Mouse (Mus musculus): ENCODE data around the gene Slc9a6. TPM values are rescaled to one million over a fixed set of nuclear protein-coding genes. Genes with fewer than 3 reads are reported as not detected.

Slc9a6 gene
- polyA plus RNA-seq, 1 experiment: 12.3 TPM

DNA sequence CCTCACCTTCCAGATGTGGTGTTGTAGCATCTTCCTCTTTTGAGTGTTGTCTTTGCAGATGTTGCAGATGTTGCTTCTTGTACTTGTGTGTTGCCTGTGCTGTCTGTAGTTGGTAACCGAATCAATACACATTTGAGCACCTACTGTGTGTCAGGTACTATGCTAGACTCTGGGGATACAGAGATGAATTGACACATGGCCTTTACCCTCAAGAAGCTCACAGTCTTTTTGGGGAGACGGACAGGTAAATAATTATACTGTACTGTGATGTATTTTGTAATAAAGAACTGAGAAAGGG lies 40.7 kb downstream of the Slc9a6 start:
- no peak overlapping the region for H3K4me3 ChIP-seq (ENCODE audit: low read depth, low read length)
- no peaks in the 10 kb centered on the region for H3K27me3 ChIP-seq (ENCODE audit: control insufficient read depth, insufficient read depth, low read length)
- H3K27ac ChIP-seq (ENCODE audit: insufficient read depth, low read depth, low read length): no peak overlapping the region
- TF ChIP-seq POLR2A (IDR thresholded peaks at IDR 0.05; ENCODE audit: low read depth, low read length) (no peak), CTCF (IDR thresholded peaks at IDR 0.05; ENCODE audit: extremely low read depth, insufficient read length, insufficient replicate concordance, low read depth, low read length) (no peak)
- no peaks in the 10 kb centered on the region for H3K4me1 ChIP-seq (ENCODE audit: control insufficient read depth, insufficient read depth, insufficient read length, low read length)
- H3K36me3 ChIP-seq (ENCODE audit: control insufficient read depth, insufficient read depth, low read length): peaks cover 3% of the 10 kb centered on the region; the same call in 1 of the 2 replicates
- 81% methylated on average over 2 of the region's 2 CpGs for WGBS

DNA sequence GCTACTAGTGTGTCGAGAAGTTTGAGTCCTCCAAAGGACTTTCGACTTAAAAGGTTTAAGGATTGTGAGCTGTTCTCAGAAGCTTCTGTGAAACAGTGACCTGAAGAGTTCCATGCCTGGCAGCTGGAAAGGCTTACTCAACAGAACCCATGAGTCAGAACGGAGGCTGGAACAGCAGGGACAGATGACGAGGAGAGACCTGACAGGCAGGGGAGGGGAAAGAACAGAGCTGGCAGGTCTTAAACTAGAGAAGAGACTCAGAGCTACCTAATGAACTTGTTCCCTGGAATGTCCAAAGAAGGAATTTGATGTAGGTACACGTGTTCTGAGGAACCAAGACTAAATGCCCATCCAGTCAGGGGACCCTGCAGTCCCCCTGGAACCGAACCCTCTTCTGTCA lies 41.3 kb downstream of the Slc9a6 start:
- 72% methylated on average over 6 of the region's 6 CpGs for WGBS
- no peak overlapping the region for H3K4me3 ChIP-seq (ENCODE audit: low read depth, low read length)
- TF ChIP-seq CTCF (IDR thresholded peaks at IDR 0.05; ENCODE audit: extremely low read depth, insufficient read length, insufficient replicate concordance, low read depth, low read length) (no peak), POLR2A (IDR thresholded peaks at IDR 0.05; ENCODE audit: low read depth, low read length) (no peak)
- H3K36me3 ChIP-seq (ENCODE audit: control insufficient read depth, insufficient read depth, low read length): peaks cover 3% of the 10 kb centered on the region; the same call in 1 of the 2 replicates
- H3K4me1 ChIP-seq (ENCODE audit: control insufficient read depth, insufficient read depth, insufficient read length, low read length): no peaks in the 10 kb centered on the region
- H3K27ac ChIP-seq (ENCODE audit: insufficient read depth, low read depth, low read length): peak overlapping the region; percentile 67
- no peaks in the 10 kb centered on the region for H3K27me3 ChIP-seq (ENCODE audit: control insufficient read depth, insufficient read depth, low read length)

DNA sequence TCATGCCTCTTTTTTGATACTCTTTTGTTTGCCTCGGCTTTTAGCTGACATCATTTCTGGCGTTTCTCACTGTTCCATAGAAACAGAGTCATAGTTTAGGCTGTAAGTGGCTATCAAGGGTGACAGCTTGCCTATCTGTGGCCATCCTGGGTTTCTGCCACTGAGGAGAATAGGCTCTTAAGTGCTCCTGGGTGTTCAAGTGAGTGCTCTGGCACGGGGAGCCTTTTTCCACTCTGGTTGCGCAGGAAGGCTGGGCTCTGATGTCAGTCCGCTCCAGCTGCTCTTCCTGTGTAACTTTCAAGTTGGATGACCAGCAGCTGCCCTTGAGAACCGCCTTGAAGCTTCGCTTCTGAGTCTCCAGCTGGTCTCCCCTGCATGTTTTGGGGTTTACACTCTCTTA lies 42.2 kb downstream of the Slc9a6 start:
- H3K27ac ChIP-seq (ENCODE audit: insufficient read depth, low read depth, low read length): peak overlapping the region; percentile 71
- no peak overlapping the region for H3K4me3 ChIP-seq (ENCODE audit: low read depth, low read length)
- no peaks in the 10 kb centered on the region for H3K27me3 ChIP-seq (ENCODE audit: control insufficient read depth, insufficient read depth, low read length)
- TF ChIP-seq POLR2A (IDR thresholded peaks at IDR 0.05; ENCODE audit: low read depth, low read length): no peak
- TF ChIP-seq CTCF (IDR thresholded peaks at IDR 0.05; ENCODE audit: extremely low read depth, insufficient read length, insufficient replicate concordance, low read depth, low read length): no peak
- WGBS: 75% methylated on average over 7 of the region's 7 CpGs
- H3K4me1 ChIP-seq (ENCODE audit: control insufficient read depth, insufficient read depth, insufficient read length, low read length): no peaks in the 10 kb centered on the region
- peaks cover 3% of the 10 kb centered on the region; the same call in 1 of the 2 replicates for H3K36me3 ChIP-seq (ENCODE audit: control insufficient read depth, insufficient read depth, low read length)

DNA sequence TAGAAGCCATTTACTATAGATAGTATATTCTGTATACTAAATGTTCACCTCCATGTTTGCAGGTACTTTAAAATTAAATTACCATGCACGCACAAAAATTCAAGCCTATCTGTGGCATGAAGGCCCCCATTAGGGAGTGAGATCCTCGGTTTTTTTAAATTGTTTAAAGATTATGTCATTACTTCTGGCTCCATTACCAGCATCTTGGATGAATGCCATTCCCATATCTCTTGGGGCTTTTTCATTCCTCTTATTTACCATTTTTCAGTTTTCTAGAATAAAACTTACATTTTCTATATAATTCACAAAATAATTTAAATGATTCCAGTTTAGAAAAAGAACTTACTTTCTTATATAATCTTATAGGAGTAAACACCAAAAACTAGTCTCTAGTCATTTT lies 46.1 kb downstream of the Slc9a6 start:
- WGBS: 59% methylated on average over 2 of the region's 2 CpGs
- no peak overlapping the region for H3K27ac ChIP-seq (ENCODE audit: insufficient read depth, low read depth, low read length)
- H3K4me1 ChIP-seq (ENCODE audit: control insufficient read depth, insufficient read depth, insufficient read length, low read length): no peaks in the 10 kb centered on the region
- no peak overlapping the region for H3K4me3 ChIP-seq (ENCODE audit: low read depth, low read length)
- H3K36me3 ChIP-seq (ENCODE audit: control insufficient read depth, insufficient read depth, low read length): peaks cover 3% of the 10 kb centered on the region
- no peaks in the 10 kb centered on the region for H3K27me3 ChIP-seq (ENCODE audit: control insufficient read depth, insufficient read depth, low read length)
- TF ChIP-seq CTCF (IDR thresholded peaks at IDR 0.05; ENCODE audit: extremely low read depth, insufficient read length, insufficient replicate concordance, low read depth, low read length) (no peak), POLR2A (IDR thresholded peaks at IDR 0.05; ENCODE audit: low read depth, low read length) (no peak)

DNA sequence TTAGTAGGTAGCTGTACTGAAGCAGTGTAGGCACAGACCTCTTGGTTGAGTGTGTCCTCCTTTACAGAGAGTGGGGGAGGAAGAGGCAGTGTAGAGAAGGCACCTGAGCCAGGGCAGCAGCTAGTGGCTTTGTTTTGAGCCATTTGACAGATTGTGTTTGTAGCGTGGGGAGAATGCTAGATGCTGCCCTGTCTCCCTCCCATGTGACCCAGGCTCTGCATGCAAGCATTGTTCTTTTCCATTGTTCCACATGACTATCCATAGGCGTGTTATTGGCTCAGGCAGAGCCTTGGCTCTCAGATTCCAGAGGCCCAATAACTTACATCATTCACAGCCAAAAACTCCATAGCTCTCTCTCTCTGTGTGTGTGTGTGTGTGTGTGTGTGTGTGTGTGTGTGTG lies 49.7 kb downstream of the Slc9a6 start:
- H3K27ac ChIP-seq (ENCODE audit: insufficient read depth, low read depth, low read length): no peak overlapping the region
- WGBS: 79% methylated on average over 2 of the region's 2 CpGs
- no peak overlapping the region for H3K4me3 ChIP-seq (ENCODE audit: low read depth, low read length)
- no peaks in the 10 kb centered on the region for H3K27me3 ChIP-seq (ENCODE audit: control insufficient read depth, insufficient read depth, low read length)
- H3K36me3 ChIP-seq (ENCODE audit: control insufficient read depth, insufficient read depth, low read length): peaks cover 3% of the 10 kb centered on the region
- no peaks in the 10 kb centered on the region for H3K4me1 ChIP-seq (ENCODE audit: control insufficient read depth, insufficient read depth, insufficient read length, low read length)
- TF ChIP-seq POLR2A (IDR thresholded peaks at IDR 0.05; ENCODE audit: low read depth, low read length): no peak
- no peak for TF ChIP-seq CTCF (IDR thresholded peaks at IDR 0.05; ENCODE audit: extremely low read depth, insufficient read length, insufficient replicate concordance, low read depth, low read length)

DNA sequence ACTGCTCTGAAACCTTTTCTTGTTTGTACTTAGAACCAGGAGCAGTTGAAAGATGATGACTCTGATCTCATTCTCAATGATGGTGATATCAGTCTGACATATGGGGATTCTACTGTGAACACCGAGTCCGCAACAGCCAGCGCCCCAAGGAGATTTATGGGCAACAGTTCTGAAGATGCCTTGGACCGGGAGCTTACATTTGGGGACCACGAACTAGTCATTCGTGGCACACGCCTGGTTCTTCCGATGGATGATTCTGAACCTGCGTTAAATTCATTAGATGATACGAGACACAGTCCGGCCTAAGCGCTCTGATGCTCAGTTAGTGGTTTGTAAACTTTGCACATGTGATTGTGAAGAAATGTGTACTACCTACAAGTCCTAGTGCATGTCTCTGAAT lies 51.6 kb downstream of the Slc9a6 start:
- Histone ChIP-seq H3K4me1 (ENCODE audit: control insufficient read depth, insufficient read depth, insufficient read length, low read length) (no peaks in the 10 kb centered on the region), H3K4me3 (ENCODE audit: low read depth, low read length) (no peak overlapping the region), H3K27me3 (ENCODE audit: control insufficient read depth, insufficient read depth, low read length) (no peaks in the 10 kb centered on the region), H3K36me3 (ENCODE audit: control insufficient read depth, insufficient read depth, low read length) (no peaks in the 10 kb centered on the region; the same call in 1 of the 2 replicates), H3K27ac (ENCODE audit: insufficient read depth, low read depth, low read length) (no peak overlapping the region)
- WGBS: 96% methylated on average over 12 of the region's 12 CpGs
- TF ChIP-seq CTCF (IDR thresholded peaks at IDR 0.05; ENCODE audit: extremely low read depth, insufficient read length, insufficient replicate concordance, low read depth, low read length) (no peak), POLR2A (IDR thresholded peaks at IDR 0.05; ENCODE audit: low read depth, low read length) (no peak)

DNA sequence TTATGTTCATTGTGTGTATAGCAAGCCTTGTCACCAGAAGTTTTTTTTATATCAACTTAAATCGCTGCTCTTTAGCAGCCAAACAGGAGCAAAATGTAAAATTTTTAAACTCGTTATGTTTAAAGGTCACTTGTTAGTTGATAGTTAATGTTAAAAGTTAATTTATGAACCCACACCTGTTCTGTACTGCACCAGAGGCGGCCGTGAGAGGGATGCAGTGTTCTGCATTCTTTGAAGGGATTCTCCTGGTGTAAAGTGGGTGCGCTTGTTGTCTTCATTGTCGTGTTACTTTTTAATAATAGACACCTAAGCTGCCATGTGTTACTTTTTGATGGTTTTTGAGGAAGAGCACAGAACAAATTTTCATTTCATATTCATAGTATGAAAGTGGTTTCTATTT lies 52.8 kb downstream of the Slc9a6 start:
- Histone ChIP-seq H3K36me3 (ENCODE audit: control insufficient read depth, insufficient read depth, low read length) (no peaks in the 10 kb centered on the region; the same call in 1 of the 2 replicates), H3K27ac (ENCODE audit: insufficient read depth, low read depth, low read length) (no peak overlapping the region), H3K4me1 (ENCODE audit: control insufficient read depth, insufficient read depth, insufficient read length, low read length) (no peaks in the 10 kb centered on the region), H3K4me3 (ENCODE audit: low read depth, low read length) (no peak overlapping the region), H3K27me3 (ENCODE audit: control insufficient read depth, insufficient read depth, low read length) (no peaks in the 10 kb centered on the region)
- WGBS: 93% methylated on average over 6 of the region's 6 CpGs
- TF ChIP-seq CTCF (IDR thresholded peaks at IDR 0.05; ENCODE audit: extremely low read depth, insufficient read length, insufficient replicate concordance, low read depth, low read length) (no peak), POLR2A (IDR thresholded peaks at IDR 0.05; ENCODE audit: low read depth, low read length) (no peak)

DNA sequence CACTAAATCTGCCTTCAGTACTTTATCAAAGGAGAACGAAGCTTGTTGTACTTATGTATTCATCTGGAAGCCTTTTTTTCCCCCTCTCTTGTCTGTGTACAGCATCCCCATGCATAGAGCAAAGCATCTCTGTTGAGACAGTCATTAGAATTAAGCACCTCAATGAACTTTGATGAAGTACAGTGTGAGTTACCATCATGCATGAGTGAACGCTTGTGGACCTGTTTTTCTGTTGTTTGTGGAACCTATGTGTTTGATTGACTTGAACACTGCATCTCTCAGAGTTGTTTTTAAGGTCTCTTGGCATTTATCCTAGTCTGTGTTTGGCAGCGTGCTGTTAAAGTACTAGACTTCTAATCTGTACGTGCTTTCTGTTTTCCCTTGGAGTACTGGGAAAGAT lies 53.8 kb downstream of the Slc9a6 start:
- Histone ChIP-seq H3K27ac (ENCODE audit: insufficient read depth, low read depth, low read length) (no peak overlapping the region), H3K4me1 (ENCODE audit: control insufficient read depth, insufficient read depth, insufficient read length, low read length) (no peaks in the 10 kb centered on the region), H3K36me3 (ENCODE audit: control insufficient read depth, insufficient read depth, low read length) (no peaks in the 10 kb centered on the region; the same call in 1 of the 2 replicates), H3K27me3 (ENCODE audit: control insufficient read depth, insufficient read depth, low read length) (no peaks in the 10 kb centered on the region), H3K4me3 (ENCODE audit: low read depth, low read length) (no peak overlapping the region)
- TF ChIP-seq CTCF (IDR thresholded peaks at IDR 0.05; ENCODE audit: extremely low read depth, insufficient read length, insufficient replicate concordance, low read depth, low read length) (no peak), POLR2A (IDR thresholded peaks at IDR 0.05; ENCODE audit: low read depth, low read length) (no peak)
- 79% methylated on average over 4 of the region's 4 CpGs for whole genome bisulfite sequencing

Data from small intestine, adult 2 months (tissue).